Mouse (Mus musculus): ENCODE measurements around the gene H2-DMb1.

DNA sequence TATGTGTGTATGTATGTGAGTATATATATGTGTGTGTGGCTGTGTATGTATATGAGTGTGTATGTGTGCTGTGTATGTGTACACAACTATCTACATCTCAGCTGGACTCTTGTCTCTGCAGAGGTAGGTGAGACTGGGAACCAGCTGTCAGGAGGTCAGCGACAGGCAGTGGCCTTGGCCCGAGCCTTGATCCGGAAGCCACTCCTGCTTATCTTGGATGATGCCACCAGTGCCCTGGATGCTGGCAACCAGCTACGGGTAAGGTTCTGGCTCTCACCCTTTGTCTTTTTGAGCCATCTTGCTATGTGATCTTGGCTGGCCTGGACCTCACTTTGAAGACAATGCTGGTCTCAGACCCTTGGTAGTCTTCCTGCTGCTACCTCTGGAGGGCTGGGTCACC is 41.9 kb downstream of the H2-DMb1 start:
- TF ChIP-seq CTCF (conservative IDR thresholded peaks at IDR 0.05; ENCODE audit: low read length) (no peak), NANOG (IDR thresholded peaks at IDR 0.05; ENCODE audit: borderline replicate concordance, low read length) (no peak), POU5F1 (IDR thresholded peaks at IDR 0.05; ENCODE audit: borderline replicate concordance, low read length) (no peak)
